Mouse (Mus musculus) bone marrow macrophage, adult 2 months (primary cell): ENCODE data around the gene A630001G21Rik.

Experiments used
- CTCF ChIP-seq: IDR thresholded peaks from 2 replicates; pipeline ENCODE4 v1.5.1; 2012; ENCODE audit warnings: low read depth, mild to moderate bottlenecking, low read length, moderate library complexity
- POLR2A ChIP-seq: IDR thresholded peaks from 2 replicates; pipeline ENCODE4 v1.6.1; 2012; ENCODE audit warnings: mild to moderate bottlenecking, low read depth, low read length, borderline replicate concordance

DNA sequence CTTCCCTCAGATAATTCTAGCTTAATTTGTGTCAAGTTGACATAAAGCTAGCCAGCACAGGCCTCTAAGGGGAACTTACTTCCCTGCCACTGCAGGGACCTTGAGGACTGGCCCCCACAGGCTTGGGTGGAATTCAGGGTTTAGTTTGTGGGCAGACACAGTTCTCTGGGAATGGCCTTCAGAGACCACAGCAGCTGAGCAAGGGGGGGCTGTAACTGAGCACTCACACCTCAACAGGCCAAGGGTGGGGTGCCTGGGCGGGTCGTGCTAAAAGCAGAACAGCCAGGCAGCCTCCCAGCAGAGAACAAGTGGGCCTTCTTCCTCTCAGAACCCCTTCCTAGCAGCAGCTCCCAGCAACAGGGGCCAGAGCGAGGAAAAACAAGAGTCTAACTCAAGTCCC is 12.3 kb downstream of the A630001G21Rik start:
- TF ChIP-seq CTCF (no peak), POLR2A (no peak)
